Mouse (Mus musculus): Measurements from ENCODE around the gene Rtbdn.

The Rtbdn gene

DNA sequence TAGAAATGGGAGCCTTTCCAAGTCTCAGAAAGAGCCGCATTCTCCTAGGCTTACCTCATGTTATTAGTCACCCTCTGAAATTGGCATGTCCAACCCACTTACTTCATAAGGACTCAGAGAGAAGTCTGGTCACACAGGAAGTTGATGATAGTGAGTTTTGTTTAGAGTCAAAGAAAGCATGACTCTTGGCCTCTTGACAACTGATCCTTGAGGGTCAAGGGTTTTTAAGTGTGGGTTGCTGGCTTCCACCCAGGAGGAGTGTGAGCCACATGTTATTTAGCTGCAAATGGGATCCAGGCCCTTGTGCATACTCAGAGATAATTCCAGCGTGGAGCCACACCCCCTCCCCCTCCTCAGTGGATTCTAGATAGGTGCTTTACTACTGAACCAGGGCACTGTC lies 25.2 kb upstream of the Rtbdn start:
- DNase-seq (ENCODE audit: low spot score), result no peak

DNA sequence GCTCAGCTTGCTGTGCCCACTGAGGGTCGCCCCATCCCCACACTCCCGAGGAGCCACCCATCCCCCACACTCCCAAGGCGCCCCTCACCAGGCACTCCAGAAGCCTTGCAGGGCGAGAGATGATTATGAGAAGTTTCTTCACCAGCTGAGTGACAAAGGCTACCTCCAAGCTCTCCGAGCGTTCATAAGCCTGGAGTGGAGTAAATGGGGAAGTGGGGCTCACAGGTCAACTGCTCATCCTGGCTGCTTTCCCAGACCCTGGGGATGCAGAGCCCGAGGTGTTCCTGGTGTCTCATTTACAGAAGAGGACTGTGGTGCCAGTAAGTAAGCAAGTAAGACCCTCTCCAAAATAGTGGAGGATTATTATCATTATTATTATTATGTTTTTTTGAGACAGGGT lies 21.2 kb upstream of the Rtbdn start:
- DNase-seq (ENCODE audit: low spot score), result no peak

DNA sequence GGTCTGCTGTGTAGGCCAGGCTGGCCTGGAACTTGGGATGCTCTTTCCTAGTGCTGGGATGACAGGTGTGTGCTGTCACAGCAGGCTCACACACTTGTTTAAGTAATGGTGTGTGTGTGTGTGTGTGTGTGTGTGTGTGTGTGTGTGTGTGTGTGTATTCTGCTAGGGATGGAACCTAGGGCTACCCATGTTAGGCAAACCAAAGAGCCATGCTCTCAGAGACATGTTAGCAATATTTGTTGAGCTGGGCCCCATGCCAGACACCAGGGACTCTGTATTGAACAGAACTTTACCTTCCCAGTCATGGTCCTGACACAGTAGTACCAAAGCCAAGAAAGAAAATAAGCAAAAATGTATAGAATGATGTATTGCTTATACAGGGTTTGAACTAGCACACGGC lies 19.3 kb upstream of the Rtbdn start:
- DNase-seq (ENCODE audit: low spot score), result no peak

DNA sequence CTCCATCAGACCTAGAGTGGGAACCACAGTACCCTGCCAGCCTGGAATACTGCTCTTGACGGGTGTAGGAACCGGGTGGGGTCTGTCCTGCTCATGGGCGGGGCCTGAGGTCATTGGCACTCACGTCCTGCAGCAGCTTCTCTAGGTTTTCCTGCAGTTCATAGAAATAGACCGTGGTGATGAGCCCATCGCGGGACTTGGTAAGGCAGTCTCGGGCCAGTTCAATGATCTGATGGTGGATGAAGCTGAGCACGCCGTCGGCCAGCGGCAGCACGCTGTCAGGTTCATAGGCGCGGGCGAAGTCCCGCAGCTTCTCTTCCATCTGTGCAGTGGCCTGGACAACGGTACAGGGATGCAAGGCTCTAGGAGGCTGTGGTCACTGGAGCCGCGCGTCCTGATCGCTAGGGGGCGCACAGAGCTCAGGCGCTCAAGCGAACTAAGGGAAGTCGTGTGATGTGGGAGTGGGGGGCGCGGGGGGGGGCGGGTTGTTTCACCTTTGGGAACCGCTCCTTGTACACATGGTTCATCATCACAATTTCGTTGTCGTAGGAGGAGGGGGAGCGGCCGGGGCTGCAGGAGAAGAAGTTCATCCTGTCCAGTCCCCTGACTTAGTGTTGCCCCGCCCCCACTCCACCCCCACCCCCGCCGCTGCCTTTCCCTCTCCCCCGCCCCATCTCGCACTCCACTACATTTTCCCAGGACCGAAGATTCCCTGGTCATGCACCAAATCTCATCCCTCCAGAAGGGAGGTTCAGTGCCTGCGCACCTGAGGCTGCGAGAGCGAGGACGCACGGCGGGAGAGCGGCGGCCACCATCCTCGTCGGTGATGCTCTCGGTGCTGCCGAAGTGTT lies 18.1 kb upstream of the Rtbdn start:
- peak; percentile 89 for DNase-seq (ENCODE audit: low spot score)

DNA sequence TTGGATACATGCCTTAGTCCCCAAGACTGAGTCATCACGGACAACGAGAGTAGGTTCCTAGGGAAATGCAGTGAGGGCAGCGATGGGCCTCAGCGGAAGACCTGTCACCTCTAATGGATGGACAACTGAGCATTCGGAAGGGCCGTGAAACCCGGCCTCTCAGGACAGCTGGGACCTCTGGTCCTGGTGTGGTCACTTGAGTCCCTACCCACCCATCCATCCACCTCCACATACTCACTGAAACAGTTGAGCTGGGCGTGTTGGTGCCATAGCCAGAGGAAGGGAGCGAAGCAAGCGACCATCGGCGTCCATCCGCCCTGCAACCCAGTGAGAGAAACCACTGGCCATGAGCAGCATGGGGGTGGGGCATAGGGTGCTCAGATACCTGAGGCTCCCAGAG lies 16.2 kb upstream of the Rtbdn start:
- no peak for DNase-seq (ENCODE audit: low spot score)

DNA sequence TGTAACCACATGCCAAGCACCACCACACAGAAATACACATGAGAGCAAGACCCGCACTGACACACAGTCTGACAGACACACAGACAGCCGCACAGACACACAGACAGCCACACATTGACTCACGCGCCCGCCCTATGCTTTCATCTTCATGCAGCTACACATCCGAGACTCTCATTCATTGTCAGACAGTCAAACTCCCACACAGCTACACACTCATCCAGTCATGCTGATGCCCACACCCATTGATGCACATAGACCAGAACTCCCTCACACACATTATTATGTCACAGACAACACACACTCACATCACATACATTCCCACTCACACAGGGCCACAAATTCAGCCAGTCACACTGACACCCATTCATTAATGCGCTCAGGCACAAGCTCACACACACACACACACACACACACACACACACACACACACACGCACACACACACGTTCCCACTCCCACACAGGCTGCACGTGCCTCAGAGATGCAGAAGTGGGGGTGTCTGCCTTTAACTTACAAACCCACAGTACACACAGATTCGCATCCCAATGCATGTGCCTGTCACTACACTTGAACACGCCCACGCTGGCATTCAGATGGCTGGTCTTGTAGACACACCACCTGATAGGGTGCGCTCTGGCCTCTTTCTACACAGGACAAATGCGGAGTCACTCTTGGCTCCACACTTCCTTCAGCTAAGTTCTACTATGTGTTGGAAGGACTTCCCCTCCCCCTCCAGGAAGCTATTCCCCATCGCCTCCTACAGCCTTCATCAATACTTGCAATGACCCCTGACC lies 12.8 kb upstream of the Rtbdn start:
- DNase-seq (ENCODE audit: low spot score), result no peak

DNA sequence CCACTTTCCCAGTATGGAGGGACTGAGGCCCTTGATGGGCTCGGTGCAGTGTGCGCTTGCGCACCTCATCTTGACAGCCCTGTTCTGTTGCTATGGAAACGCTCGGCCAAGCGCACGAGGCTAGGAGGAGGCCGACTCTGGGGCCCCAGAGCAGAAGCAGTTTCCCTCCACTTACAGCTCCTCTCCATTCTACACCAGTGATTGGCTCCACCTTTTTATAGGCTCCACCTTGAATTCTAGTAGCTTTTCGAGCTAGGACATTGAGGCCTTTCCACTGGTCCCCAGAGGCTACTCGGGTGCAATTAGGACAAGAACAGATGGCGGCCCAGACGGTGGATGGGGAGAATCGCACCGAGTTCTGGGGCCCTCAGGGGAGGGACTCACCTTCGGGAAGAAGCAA lies 11.9 kb upstream of the Rtbdn start:
- DNase-seq (ENCODE audit: low spot score), result peak; percentile 91

DNA sequence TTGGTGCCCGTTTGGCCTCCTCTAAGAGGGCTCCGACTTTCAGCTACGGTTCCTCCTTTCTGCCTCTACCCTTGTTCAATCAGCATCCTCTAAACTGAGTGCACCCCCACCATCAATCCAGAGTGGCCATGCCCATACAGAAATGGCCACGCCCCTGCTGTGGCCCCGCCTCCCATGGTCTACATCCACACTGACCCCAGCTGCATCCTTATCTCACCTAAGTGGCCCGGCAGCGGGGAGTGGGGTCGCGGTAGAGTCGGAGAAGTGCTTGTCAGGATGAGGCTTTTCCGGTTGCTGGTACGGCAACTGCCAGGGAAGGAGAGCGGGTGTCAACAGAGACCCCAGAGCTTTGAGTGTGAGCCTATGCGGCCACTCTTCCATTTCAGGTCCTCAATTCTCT lies 11.3 kb upstream of the Rtbdn start:
- DNase-seq (ENCODE audit: low spot score), result peak; percentile 35

DNA sequence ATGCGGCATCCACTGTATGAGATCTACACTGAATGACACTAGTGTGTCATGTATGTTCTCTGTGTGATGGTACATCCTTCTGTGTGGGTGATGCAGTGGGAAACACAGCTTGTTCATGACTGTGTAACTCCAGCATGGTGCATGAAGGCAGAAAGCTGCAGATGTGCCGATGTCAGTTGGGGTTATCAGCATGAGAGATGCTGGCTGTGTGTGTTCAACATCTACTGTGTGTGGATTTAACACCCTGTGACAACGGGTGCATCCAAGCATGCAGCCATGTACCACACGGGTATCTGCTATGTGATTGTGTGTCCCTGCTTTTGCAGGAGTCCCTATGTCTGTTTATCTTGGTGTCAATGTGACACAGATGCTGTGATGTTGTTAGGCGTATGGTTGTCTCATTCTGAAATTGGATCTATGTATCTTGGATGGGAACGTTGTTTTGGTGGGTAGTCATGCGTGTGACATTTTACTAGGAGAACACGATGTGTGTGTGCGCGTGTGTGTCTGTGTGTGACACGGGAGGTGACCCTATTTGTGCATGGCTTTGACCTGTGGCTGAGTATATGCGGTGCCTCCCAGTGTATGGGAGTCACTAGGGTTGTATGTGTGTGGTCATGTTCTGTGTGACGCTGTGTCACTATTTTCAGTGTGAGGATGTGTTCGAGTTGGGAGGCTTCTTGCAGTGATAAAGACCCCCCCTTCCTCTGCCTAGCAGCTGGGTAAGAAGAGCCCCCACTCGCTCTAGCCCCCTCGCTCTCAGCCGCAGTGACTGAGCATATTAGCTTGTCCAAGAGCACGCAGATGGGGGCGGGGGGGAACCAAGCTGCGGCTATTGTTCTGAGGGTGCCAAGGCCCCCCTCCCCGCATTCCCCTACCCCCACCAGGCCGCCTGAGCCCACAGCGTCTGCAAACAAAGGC lies 10.5 kb upstream of the Rtbdn start:
- DNase-seq (ENCODE audit: low spot score), result peak; percentile 21

DNA sequence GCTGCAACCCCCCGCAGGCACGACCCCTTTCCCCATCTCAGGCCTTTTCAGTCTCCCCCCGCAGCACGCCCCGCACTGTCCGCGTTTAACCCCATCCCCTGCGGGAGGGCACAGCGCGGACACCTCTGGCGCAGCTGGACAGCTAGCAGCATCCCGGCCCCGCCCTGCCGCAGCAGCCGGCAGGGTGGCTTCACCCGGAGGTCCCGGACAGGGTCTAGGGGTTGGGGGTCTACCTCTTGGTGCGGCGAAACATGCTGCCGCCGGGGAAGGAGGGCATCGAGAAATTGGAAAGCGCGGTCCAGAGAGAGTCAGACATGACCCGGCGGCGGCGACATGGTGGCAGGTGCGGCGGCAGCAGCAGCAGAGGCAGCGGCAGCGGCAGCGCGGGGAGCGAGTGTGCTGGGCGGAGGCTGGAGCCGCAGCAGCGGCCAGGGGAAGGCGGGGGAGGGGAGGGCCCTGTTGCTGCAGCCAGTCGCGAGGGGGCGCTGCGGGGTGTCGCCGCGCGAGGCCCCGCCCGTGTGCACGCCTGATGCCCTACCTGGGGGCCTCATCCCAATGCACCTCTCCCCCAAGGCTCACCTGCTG lies 9.7 kb upstream of the Rtbdn start, which contains the start of gene Mast1:
Gene Mast1, minus strand, starts transcription at position 398 of the 585 bp plus-strand sequence.
- DNase-seq (ENCODE audit: low spot score), result peak; percentile 76

DNA sequence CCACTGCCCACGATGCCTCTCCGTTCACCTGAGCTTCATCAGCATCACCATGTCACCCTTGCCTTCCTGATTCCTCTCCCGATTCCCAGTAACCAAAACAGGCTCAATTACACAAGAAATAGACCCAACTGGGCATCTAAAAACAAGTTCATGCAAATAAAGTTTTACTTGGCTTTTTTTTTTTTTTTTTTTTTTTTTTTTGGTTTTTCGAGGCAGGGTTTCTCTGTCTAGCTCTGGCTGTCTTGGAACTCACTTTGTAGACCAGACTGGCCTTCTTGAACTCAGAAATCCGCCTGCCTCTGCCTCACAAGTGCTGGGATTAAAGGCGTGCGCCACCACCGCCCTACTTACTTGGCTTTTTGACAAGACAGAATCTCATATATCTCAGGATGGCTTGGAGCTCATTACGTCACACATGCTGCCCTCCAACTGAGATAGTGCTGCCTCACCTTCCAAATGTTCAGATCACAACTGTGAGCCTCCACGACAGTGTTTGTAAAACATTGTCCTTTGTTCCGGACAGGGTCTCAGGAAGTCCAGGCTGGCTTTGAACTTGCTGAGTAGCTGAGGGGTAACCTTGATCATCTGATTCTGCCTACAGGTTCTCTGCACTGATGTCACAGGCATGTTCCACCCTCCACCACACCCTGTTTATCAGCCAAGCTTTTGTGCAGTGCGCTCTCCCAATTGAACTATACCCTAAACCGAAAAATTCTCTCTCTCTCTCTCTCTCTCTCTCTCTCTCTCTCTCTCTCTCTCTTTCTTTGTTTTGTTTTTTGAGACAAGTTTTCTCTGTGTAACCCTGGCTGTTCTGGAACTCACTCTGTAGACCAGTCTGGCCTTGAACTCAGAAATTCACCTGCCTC lies 8.9 kb upstream of the Rtbdn start:
- DNase-seq (ENCODE audit: low spot score), result no peak

DNA sequence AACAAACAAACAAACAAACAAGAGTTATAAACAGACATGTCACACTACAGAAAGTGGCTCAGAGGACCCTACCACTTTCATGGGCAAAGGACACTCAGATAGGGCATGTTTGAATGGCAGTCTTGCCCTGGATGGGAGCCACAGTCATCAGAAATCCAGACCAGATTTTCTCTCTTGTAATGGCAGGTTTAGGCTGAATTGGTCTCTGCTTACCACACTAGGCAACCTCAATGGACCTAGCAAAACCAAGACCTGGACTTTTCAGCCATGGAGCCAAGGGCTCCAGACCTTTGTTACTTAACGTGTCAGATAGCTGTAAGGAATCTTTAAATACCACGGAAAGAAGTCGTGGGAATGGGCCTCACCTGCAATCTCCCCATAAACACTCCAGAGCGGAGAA lies 3.1 kb upstream of the Rtbdn start:
- peak; percentile 46 for DNase-seq (ENCODE audit: low spot score)

DNA sequence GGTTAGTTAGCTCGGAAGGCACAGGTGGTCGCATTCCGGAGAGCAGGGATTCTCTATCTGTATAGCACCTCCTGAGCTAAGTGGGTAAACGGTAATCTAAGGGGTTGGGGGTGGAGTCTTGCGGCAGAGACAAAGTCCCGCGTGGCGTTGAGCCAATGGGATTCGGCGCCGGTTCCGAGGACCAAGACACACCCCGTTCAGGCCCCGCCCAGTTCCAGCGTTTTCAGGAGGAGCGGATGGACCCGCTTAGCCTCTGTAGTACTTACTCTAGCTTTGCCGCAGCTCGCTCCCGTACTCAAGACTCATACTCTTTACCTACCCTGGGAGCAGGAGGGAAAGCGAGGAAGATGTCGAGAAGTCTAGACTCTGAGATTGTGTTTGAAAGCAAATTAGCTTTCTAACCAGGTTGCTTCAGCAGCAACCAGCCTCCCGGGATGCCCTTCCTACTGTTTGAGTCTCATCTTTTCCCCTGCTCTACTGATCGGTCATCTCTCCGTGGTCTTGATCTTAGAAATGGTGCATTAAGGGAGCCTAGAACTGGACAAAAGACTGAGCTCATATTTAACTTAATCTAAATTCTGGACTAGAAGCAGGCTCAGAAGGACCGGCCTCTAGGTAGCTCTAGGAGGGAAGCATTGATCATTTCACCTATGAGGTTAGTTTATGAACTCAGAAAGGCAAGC lies 2.2 kb upstream of the Rtbdn start:
- DNase-seq (ENCODE audit: low spot score), result peak; percentile 79

DNA sequence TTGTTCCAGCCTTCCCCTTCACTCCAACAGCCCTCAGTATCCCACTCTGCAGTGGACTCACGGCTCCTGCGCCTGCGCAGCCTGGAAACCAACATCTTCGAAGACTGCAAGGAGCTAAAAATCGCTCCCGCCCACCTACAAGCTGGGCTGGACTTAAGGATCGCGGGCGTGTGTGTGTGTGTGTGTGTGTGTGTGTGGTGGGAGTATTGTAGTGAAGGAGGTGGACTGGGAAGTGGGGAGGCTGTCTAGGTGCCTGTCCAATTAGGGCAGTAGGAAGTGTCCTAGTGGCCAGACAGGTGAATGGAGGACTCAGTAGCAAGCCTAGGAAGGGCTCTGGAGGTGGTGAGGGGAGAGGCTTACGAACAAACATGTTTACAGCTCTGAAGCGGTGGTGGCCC lies 1.6 kb upstream of the Rtbdn start:
- peak; percentile 36 for DNase-seq (ENCODE audit: low spot score)

DNA sequence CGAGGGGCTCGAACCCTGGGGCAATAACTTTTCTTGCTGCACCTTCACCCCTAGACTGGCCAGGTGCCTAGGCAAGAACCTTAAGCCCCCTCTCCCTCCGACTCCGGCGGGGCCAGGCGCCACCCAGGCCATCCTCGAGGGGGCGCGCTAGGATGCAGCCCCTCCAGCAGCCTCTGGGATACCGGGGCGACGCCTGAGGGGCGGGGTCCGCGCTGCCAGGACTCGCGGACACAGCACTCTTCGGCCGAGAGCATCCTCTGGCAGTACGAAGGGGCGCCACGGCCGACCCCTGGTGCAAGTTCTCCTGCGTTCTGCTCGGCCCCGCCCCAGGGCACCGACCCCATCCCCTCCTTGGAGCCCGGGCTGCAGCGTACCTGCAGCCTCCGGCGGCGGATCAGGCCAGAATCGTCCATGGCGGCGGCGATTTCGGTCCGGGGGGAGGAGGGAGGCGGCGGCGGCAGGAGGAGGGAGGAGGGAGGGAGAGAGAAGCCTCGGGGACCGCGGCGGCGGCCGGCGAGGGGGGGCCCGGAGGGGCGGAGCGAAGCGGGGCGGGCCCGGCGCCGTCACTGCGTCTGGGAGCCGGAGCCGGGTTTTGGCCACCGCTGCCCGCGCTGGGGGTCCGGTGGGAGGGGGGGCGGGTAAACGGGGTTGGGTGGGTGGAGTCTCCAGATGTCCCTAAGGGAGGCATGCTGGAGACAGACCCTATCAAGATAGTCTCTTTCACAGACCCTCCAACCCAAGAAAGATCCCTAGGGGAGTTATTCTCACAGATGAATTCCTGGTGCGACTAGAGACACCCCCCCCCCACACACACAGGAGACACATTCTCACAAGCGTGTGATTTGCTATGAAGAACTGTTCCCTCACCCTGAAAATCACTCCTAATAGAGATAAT lies 911 bp upstream of the Rtbdn start:
- peak; percentile 67 for DNase-seq (ENCODE audit: low spot score)

DNA sequence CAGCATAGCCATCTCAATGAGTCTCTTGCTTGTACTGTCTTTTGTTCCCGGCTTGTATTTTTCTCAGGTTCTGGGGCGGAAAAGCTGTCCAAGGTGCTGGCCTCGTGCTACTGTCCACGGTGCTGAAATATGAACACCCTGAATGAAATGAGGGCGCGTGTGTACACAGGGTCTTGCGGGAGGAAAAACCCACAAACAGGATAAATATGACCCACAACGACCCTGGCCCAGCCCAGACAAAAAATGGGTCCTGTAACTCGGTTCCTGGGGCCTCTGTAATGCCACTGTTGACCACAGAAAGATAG lies 402 bp downstream of the Rtbdn start:
- peak; percentile 81 for DNase-seq (ENCODE audit: low spot score)

DNA sequence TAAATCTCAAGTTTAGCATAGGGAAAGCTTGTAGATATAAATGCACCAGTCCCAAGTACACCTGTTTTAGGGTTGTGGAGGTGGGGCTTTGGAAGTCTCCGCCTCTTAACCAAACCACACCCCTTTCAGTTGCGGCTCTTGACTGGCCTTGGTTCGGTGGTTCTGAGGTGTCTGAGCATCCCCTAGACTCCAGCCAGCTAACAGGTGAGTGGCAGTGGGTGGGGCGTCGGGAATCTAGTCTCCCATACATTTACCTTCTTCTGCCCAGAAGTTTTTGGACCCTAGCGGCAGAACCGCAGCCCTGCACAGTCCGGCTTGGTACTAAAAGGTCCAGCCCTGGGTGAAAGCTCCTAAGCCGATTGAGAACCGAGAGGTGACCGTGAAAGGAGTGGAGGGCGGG lies 3.0 kb downstream of the Rtbdn start:
- DNase-seq (ENCODE audit: low spot score), result no peak

DNA sequence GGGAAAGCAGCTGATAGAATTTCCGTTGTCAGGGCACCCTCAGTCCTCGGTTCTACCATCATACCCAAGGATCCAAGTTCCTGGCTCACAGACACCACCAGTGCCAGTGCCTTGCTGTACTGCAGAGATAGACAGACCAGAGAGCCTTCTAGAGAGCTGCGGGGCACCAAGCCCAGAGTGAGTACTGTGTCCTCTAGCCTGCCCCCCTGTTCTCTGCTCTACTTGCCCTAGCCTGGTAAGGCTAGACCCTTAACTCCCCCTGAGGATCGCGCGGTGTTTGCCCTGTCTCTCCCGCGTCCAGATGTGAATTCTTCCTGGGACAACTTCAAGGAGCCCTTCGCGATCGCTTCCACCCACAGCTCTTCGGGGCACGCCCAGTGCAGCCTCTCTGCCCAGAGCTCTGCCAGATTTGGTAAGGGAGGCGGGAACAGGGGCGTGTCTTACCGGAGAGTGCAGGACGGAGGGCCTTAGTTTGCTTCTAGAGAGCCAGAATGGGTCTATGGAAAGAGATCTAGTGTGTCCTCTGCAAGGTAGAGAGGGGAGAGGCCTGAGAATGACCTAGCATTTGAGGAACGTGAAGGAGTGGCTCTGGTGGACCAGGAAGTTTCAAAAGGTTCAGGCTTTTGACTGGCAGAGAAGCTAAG lies 5.9 kb downstream of the Rtbdn start:
- no peak for DNase-seq (ENCODE audit: low spot score)

DNA sequence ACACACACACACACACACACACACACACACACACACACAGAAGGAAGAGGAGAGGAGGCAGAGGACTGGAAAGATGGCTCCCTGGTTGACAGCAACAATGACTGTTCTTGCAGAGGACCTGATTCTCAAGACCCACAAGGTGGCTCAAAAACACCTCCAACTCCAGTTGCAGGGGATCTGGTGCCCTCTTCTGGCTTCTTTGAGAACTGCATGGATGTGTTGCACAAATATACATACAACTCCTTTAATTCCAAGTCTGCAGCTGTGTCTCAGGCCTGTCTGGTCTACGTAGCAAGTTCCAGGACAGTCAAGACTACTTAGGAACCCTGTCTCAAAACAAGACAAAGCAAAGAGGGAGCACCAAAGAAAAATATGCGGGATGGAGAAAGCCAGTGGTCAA lies 10.0 kb downstream of the Rtbdn start:
- peak; percentile 90 for DNase-seq (ENCODE audit: low spot score)

Measured in embryo, embryonic 10.5 days (tissue).